21 mouse cellular contexts compared by ENCODE assay signal in the genomic region with DNA sequence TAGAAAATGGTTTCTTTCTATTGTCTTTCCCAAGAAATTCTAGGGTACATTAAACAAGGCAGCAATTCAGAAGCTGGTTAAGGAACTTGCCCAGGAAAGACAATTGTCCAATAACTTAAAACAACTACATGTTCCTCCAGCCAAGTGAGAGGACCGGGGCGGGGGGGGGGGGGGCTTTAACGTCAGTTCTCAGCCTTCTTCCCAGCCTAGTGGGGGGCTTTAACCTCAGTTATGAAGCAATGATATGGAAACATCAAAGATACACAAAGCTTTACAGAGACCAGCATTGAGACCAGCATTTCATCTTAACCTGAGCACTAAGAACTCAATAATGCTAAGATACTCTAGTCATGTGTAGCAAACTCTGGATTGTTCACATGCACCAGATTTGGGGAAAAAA. TPM values are rescaled to one million over a fixed set of nuclear protein-coding genes. Genes with fewer than 3 reads are reported as not detected.
DNase-seq lines count a peak whose midpoint lies in the region; TF ChIP-seq lines count a peak whose summit lies in the region.
"Had no signal": no experiment of that assay in that cellular context is flagged by ENCODE, and none has a peak within 500 bp of the region (broad histone marks: within the 10 kb centered on the region; RNA-seq: fewer than 3 reads in every experiment).

A gene (minus strand): TSS at position 101 of the 400 bp plus-strand sequence.

- no peak within 1 kb of the TSS for H3K27ac ChIP-seq in thymus, adult 2 months (ENCODE audit: control insufficient read depth, insufficient read depth, low read length)

- no peak within 1 kb of the TSS for H3K4me3 ChIP-seq in thymus, adult 2 months (ENCODE audit: control insufficient read depth, insufficient read depth, low read length)

- H3K36me3 ChIP-seq in thymus, adult 2 months (ENCODE audit: control insufficient read depth, insufficient read depth, low read length): no peaks in the 10 kb centered on the region
- H3K36me3 ChIP-seq: G1E had no signal

- WGBS in thymus, adult 2 months: 81% methylated on average over 3 of the region's 3 CpGs

- no peaks in the 10 kb centered on the region for H3K27me3 ChIP-seq in thymus, adult 2 months (ENCODE audit: control insufficient read depth, insufficient read depth, low read length)
- H3K27me3 ChIP-seq: CH12.LX, Patski had no signal

- no peak for TF ChIP-seq POLR2A in thymus, adult 2 months (IDR thresholded peaks at IDR 0.05; ENCODE audit: control insufficient read depth, extremely low read depth, insufficient read depth, low read length, poor library complexity)

- DNase-seq in thymus, adult 2 months: no peak
- no peak for DNase-seq in thymus, postnatal 4 days
- no peak for DNase-seq in thymus, postnatal 0 days (ENCODE audit: low spot score)
- no peak for DNase-seq in thymus, adult 18-20 months
- DNase-seq: adrenal gland, adult 2 months; adrenal gland, adult 8-10 months; adrenal gland, postnatal 10 days; adrenal gland, postnatal 14 days; adrenal gland, postnatal 25 days; adrenal gland, postnatal 36 days; B cell, adult 2 months; cerebellum, adult 11 months; cerebellum, adult 11-12 months; cerebellum, adult 18-20 months had no signal

- H3K4me1 ChIP-seq in thymus, adult 2 months (replicated peaks; ENCODE audit: control insufficient read depth, insufficient read depth, low read length): no peaks in the 10 kb centered on the region

- no peak for TF ChIP-seq CTCF in thymus, adult 2 months (IDR thresholded peaks at IDR 0.05; ENCODE audit: borderline replicate concordance, control insufficient read depth, extremely low read depth, insufficient read depth, low read length, poor library complexity)

RNA-seq across cellular contexts. Expression of the gene that starts here (rescaled TPM):
- polyA plus RNA-seq in thymus, adult 2 months (2012; rRNA removed): 41.8 and 47.3 TPM in 2 replicates
- polyA plus RNA-seq in thymus, postnatal 0 days (2015; fragmentation: Nextera tagmentation; extraction: Ambion mirVana): 37.7 and 43.3 TPM in 2 replicates
- polyA plus RNA-seq: activated CD4-positive, CD25-positive, alpha-beta regulatory T cell, adult 4 months; adrenal gland, adult 2 months; brain, embryonic 14.5 days; C2C12; CD4-positive, CD25-positive, alpha-beta regulatory T cell, adult 4 months; G1E; Patski had no signal
